Mouse (Mus musculus) lung, postnatal 0 days (tissue): ENCODE measurements around the gene Mphosph9. TPM values are rescaled to one million over a fixed set of nuclear protein-coding genes. Genes with fewer than 3 reads are reported as not detected.
"Not testable (repeated sequence)": the region's sequence is repeated elsewhere in the genome, so short reads cannot be mapped to it uniquely, and the experiment has no call there.

ENCODE experiments used
- ATAC-seq: fragments of 200-750 bp; cut with Nextera tagmentation; 2 replicates; pipeline ENCODE4 v1.8.0; 2017; ENCODE audit warnings: moderate library complexity
- DNase-seq: peaks from one replicate; pipeline ENCODE4 v3.0.0-alpha.2; 2016; ENCODE audit warnings: low spot score
- H3K27ac ChIP-seq: fragments of 300-500 bp; sonication (generic); 2 replicates; pipeline ENCODE4 v1.5.1; 2014; ENCODE audit warnings: antibody characterized with exemption, mild to moderate bottlenecking, low read length, mixed read lengths
- H3K27me3 ChIP-seq: fragments of 300-500 bp; sonication (generic); replicated peaks from 2 replicates; pipeline ENCODE4 v1.6.1; 2014; ENCODE audit warnings: low read length, mixed read lengths; ENCODE audit not compliant: insufficient read depth
- H3K36me3 ChIP-seq: fragments of 300-500 bp; sonication (generic); 2 replicates; pipeline ENCODE4 v1.6.1; 2014; ENCODE audit warnings: low read length, mixed read lengths; ENCODE audit not compliant: insufficient read depth
- H3K4me1 ChIP-seq: fragments of 300-500 bp; sonication (generic); 2 replicates; pipeline ENCODE4 v1.6.1; 2014; ENCODE audit warnings: antibody characterized with exemption, low read depth, low read length, mixed read lengths; ENCODE audit not compliant: insufficient read depth
- H3K4me2 ChIP-seq: fragments of 300-500 bp; sonication (generic); replicated peaks from 2 replicates; pipeline ENCODE4 v1.6.1; 2014; ENCODE audit warnings: low read depth, mild to moderate bottlenecking, low read length, moderate library complexity, mixed read lengths
- H3K4me3 ChIP-seq: fragments of 300-500 bp; sonication (generic); 2 replicates; pipeline ENCODE4 v1.5.1; 2014; ENCODE audit warnings: low read depth, low read length
- H3K9ac ChIP-seq: fragments of 300-500 bp; sonication (generic); replicated peaks from 2 replicates; pipeline ENCODE4 v1.6.1; 2014; ENCODE audit warnings: low read depth, mild to moderate bottlenecking
- H3K9me3 ChIP-seq: fragments of 300-500 bp; sonication (generic); 2 replicates; pipeline ENCODE4 v1.6.1; 2016; ENCODE audit warnings: low read length, mixed read lengths
- CTCF ChIP-seq: IDR thresholded peaks from 2 replicates; pipeline ENCODE4 v1.5.1; 2016; ENCODE audit warnings: antibody characterized with exemption, mild to moderate bottlenecking
- EP300 ChIP-seq: IDR thresholded peaks from 2 replicates; pipeline ENCODE4 v1.6.1; 2016; ENCODE audit warnings: antibody characterized with exemption, mild to moderate bottlenecking, control low read depth
- WGBS: fragments of 180-500 bp; shearing (Covaris S2); extraction: QIAGEN DNeasy Blood & Tissue Kit; methylation state at CpG from one replicate; pipeline ENCODE4 v1.1.7; 2014; 5-methylcytosine and 5-hydroxymethylcytosine counted together
- polyA plus RNA-seq: library from polyadenylated mRNA; unstranded; fragments of >200 nt; fragmentation: Nextera tagmentation; extraction: Ambion mirVana; gene quantifications from 2 replicates; pipeline ENCODE4 v1.2.1, GENCODE M21; 2015

Gene Mphosph9
- polyA plus RNA-seq, 1 experiment from 2014 or later: 3.4 TPM

- no peak for TF ChIP-seq EP300
- no peak for TF ChIP-seq CTCF
- peak; percentile 62 for DNase-seq
- H3K9ac ChIP-seq: no peak overlapping the region
- no peak overlapping the region for H3K4me2 ChIP-seq
- peaks cover 41% of the 10 kb centered on the region for H3K4me1 ChIP-seq
- 0 out of 2 replicates have a peak, but pooled peaks have one; percentile 8 for ATAC-seq
- H3K27me3 ChIP-seq: no peaks in the 10 kb centered on the region
- no peaks in the 10 kb centered on the region for H3K9me3 ChIP-seq
- H3K27ac ChIP-seq: no peak overlapping the region
- H3K4me3 ChIP-seq: no peak overlapping the region
- WGBS: 16% methylated on average over 7 of the region's 7 CpGs
- H3K36me3 ChIP-seq: no peaks in the 10 kb centered on the region
These were observed 108.8 kb downstream of the Mphosph9 start for GRCm38 (mm10) chr5:124218986-124219385.

- no peak overlapping the region for H3K9ac ChIP-seq
- ATAC-seq: no peak
- H3K36me3 ChIP-seq: no peaks in the 10 kb centered on the region
- no peak overlapping the region for H3K27ac ChIP-seq
- TF ChIP-seq CTCF: no peak
- TF ChIP-seq EP300: no peak
- H3K9me3 ChIP-seq: no peaks in the 10 kb centered on the region
- DNase-seq: no peak
- 55% methylated on average over 8 of the region's 8 CpGs for WGBS
- H3K4me2 ChIP-seq: no peak overlapping the region
- H3K27me3 ChIP-seq: no peaks in the 10 kb centered on the region
- H3K4me1 ChIP-seq: peaks cover 35% of the 10 kb centered on the region
- H3K4me3 ChIP-seq: no peak overlapping the region
These were observed 110.1 kb downstream of the Mphosph9 start for GRCm38 (mm10) chr5:124217566-124218249.

DNA sequence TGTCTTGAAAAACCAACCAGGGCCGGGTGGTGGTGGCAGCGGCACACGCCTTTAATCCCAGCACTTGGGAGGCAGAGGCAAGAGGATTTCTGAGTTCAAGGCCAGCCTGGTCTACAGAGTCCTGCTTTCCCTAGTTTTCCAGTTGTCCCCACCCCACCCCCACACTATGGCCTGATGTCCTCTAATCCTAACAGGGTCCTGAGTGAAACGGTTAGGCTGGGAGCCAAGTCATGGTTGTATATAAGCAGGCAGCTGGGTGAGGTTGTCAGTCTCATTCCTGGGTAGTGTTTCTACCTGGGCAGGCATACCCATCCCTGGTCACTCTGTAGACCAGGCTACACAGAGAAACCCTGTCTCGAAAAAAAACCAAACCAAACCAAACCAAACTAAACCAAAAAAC lies 110.7 kb downstream of the Mphosph9 start:
- H3K4me2 ChIP-seq, ATAC-seq, H3K9me3 ChIP-seq, H3K9ac ChIP-seq, H3K36me3 ChIP-seq, DNase-seq, H3K27me3 ChIP-seq, H3K27ac ChIP-seq, H3K4me3 ChIP-seq: not testable (repeated sequence)
- H3K4me1 ChIP-seq: peaks cover 31% of the 10 kb centered on the region
- 80% methylated on average over 5 of the region's 5 CpGs for WGBS

DNA sequence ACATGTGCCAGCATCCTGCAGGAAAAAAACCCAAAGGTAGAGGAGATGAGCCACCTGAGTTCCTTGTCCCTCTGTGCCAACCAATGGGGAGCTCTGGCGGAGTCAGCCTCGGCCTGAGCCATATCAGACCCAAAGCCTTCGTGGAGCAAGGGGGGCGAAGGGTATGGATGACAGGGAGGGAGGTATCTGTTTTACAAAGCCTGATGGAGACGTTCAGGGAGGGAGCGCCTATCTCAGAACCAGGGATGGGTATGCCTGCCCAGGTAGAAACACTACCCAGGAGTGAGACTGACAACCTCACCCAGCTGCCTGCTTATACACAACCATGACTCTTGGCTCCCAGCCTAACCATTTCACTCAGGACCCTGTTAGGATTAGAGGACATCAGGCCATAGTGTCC lies 111.4 kb downstream of the Mphosph9 start:
- Histone ChIP-seq H3K4me1 (peaks cover 25% of the 10 kb centered on the region), H3K9me3 (no peaks in the 10 kb centered on the region), H3K4me2 (no peak overlapping the region), H3K27ac (no peak overlapping the region), H3K9ac (no peak overlapping the region), H3K4me3 (no peak overlapping the region), H3K36me3 (no peaks in the 10 kb centered on the region), H3K27me3 (no peaks in the 10 kb centered on the region)
- TF ChIP-seq EP300 (no peak), CTCF (no peak)
- ATAC-seq (no peak), DNase-seq (no peak)
- 86% methylated on average over 6 of the region's 6 CpGs for WGBS

DNA sequence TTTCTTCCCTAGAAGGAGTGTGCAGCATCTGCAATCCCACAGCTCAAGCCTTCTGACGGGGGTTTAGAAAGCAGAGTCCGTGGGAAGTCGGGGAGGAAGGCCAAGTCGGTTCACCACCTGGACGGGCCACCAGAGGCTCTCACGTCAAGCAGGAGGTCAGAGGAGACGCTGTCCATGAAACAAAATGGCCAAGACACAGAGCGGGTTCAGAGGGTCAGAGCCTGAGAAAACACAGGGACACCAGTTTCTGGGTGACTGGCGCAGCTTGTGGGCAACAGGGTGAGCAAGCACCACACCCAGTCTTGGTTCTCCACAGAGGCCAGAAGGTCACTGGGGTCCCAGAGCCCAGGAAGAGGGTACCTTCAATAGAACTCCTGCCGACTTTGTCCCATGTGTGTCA lies 112.1 kb downstream of the Mphosph9 start:
- H3K9ac ChIP-seq: no peak overlapping the region
- no peak for ATAC-seq
- peaks cover 20% of the 10 kb centered on the region for H3K4me1 ChIP-seq

DNA sequence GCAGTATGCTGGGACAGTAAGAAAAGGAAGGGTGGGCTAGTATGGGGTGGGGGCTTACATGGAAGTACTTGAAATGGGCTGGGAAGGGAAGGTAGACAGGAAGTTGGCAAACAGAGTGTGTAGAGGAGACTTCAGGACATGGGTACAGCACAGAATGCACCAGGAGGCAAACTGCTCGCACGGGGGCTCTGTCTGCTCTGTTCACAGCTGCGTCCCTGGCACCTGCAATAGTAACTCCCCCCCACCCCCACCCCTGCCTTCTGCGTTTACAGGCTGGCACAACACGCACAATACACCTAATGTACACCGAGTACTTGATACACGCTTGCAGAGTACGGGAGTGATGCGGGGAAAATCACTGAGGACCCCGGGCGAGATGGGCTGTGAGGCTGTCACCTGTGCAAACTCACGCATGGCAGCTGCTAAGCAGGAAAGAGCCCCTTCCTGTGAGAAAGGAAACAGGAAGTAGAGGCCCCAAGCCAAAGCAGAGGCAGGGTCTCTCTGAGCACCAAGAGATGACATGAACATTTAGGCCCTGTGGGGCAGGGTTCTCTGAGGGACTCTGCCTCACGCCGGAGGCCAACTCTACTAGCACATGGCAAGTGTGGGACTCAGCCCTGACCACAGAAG lies 113.1 kb downstream of the Mphosph9 start:
- TF ChIP-seq CTCF: no peak
- TF ChIP-seq EP300: no peak
- ATAC-seq (no peak), DNase-seq (no peak)
- H3K9ac ChIP-seq: 0 out of 2 replicates have a peak overlapping the region, but pooled peaks have one; percentile 9
- no peak overlapping the region for H3K4me3 ChIP-seq
- no peak overlapping the region for H3K4me2 ChIP-seq
- no peaks in the 10 kb centered on the region for H3K9me3 ChIP-seq
- H3K27me3 ChIP-seq: no peaks in the 10 kb centered on the region
- peaks cover 20% of the 10 kb centered on the region for H3K4me1 ChIP-seq
- WGBS: 59% methylated on average over 13 of the region's 14 CpGs
- no peaks in the 10 kb centered on the region for H3K36me3 ChIP-seq
- peak overlapping the region; percentile 86 for H3K27ac ChIP-seq

More for the DNA sequence above, 112.1 kb downstream of the Mphosph9 start:
- Histone ChIP-seq H3K27me3 (no peaks in the 10 kb centered on the region), H3K4me3 (no peak overlapping the region), H3K9me3 (no peaks in the 10 kb centered on the region), H3K36me3 (no peaks in the 10 kb centered on the region), H3K4me2 (no peak overlapping the region), H3K27ac (peak overlapping the region; percentile 86)
- TF ChIP-seq CTCF: 0 out of 2 replicates have a peak, but pooled peaks have one; percentile 10
- no peak for TF ChIP-seq EP300
- DNase-seq: no peak
- 76% methylated on average over 10 of the region's 10 CpGs for WGBS
